Mouse (Mus musculus) layer of hippocampus, adult 18-20 months (tissue): ENCODE measurements at regions not wholly inside any gene's neighbourhood (a gene's known extent, or its start where the extent isn't known, plus 50 kb on each side); places are given as distances from the start of the nearest gene placed in this dataset.

Experiments used
- DNase-seq, 2 experiments: peaks; one replicate each; pipeline ENCODE4 v3.0.0; 2022; ENCODE audit warnings: low spot score in 2 of 2

GRCm38 (mm10) chr8:62284378-62285110 is 161.6 kb upstream of the Anxa10 start:
- peak; percentile 1 to 3 for DNase-seq

DNA sequence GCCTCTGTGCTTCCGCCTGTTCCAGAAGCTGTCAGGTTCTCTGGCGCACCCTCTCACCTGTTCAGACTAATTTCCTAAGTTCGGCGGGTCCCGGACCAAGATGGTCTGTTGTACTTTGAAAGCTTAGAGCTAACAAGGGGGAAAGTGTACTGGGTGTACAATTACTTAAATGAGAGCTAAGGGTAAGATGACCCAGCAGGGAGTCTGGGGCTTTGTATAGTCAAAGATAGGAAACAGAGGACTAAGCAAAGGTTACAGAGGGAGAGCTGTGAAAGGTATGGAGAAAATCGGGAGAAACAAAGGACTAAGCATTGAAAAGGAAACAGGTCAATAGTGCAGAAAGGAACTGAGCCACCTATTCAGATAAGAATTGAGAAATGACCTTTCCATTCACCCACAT is 127.6 kb upstream of the Anxa10 start:
- DNase-seq = no peak
